Mouse (Mus musculus): ENCODE measurements around the gene Cntrl.
A peak's percentile ranks its signal among the peaks of the same experiment; 100 is the strongest.

The Cntrl gene

DNA sequence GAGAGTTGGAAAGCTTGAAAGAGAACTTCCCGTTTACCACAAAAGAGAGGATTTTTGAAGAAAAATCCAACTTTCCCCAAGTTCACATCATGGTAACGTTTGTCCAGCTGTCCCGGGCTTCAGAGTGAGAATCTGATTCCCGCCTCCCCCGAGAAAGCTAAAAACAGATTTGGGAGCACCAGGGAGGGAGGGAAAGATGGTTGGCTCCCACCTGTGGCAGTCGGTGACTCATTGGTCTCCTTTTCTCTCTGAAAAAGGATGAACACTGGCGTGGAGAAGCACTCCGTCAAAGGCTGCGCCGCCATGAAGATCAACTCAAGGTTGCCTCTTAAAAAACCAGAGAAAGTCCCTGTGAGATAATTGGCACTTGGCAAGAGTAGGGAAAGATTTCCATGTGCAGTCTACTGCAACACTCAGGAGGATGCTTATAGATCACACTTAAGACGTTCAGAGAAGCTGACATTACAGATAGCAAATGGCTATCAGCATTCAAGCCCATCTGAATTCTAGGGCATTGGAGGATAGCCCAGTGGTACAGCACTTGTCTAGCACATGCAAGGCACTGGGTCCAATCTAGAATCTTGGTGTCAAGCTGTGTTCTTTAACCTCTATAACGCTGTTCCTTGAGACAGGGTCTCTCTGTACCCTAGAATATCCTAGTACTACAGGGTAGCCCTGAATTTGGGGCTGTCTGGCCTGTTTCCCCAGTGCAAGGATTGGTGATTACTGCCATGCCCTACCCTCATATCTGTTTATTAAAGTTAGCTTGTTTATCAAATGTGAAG is 66.2 kb downstream of the Cntrl start:
- DNase-seq (ENCODE audit: low spot score) = no peak

GRCm38 (mm10) chr2:35178153-35178552 is 68.9 kb downstream of the Cntrl start:
- no peak for DNase-seq (ENCODE audit: low spot score)

DNA sequence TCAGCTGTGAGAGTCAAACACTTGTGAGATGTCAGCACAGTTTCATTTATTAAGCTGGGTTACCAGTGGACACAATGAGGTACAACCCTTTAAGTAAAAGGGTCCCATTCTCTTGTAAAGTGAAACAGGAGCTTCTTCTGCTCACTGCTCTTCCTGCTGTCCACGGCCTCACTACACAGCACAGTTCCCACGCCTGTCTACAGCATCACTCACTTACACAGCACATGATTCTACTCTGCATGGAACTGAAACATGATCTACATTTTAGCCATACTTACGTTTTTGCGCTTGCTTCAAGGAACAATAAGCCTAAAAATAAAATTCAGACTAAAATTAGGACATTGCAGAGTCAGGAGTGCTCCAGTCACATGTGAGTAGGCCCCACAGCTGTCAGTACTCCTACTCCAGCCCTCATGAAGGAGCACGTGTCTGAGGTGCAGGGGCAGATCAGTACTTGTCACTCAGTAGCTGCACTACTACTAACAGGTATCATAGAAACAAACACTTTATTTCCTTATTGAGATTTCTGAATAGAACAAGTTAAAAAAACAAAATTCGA is 73.9 kb downstream of the Cntrl start:
- DNase-seq (ENCODE audit: low spot score) = no peak

GRCm38 (mm10) chr2:35188929-35189328 is 79.6 kb downstream of the Cntrl start:
- DNase-seq (ENCODE audit: low spot score) = no peak

DNA sequence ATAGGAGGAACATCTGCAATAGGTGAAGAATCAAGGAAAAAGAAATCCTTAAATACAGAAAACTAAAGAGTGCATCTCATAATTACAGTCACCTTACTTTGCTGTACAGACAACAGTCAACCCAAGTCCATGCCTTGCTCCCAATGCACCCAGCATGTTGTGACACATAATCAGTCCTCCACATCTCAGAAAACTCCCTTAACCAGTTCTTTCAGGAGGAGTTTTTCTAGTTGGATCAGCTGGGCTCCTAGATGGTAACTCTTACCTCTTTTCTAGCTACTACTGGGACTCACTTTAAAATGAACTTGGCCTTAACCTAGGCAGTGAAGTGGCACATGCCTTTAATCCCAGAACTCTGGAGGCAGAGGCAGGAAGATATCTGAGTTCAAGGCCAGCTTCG is 84.7 kb downstream of the Cntrl start:
- DNase-seq (ENCODE audit: low spot score) = no peak

- no peak for DNase-seq (ENCODE audit: low spot score)
Observed at GRCm38 (mm10) chr2:35195626-35196544, 86.6 kb downstream of the Cntrl start.

DNA sequence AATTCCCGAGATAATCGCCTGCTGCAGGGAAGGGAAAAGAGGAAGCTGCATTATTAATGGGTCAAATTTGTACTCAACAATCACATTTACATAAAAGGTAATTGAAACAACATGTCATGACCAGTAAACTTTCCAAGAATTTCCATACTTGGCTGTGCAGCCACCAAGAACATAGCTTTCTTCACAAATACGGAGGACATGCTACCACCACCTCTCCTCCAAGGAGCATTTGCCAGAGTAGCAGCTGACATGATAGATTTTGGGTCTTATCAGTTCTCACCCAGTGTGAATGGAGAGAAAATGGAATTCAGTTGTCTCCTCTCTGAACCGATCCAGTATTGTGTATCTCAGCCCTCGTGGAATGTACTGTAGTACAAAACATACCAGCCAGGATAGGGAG is 90.2 kb downstream of the Cntrl start:
- peak; percentile 14 for DNase-seq (ENCODE audit: low spot score)

GRCm38 (mm10) chr2:35199971-35200897 is 90.9 kb downstream of the Cntrl start:
- DNase-seq (ENCODE audit: low spot score) = peak; percentile 45

GRCm38 (mm10) chr2:35200898-35201668 is 91.8 kb downstream of the Cntrl start, which contains the start of gene Rab14:
TSS of gene Rab14 (minus strand) at chr2:35201120.
- peak; percentile 100 for DNase-seq (ENCODE audit: low spot score)

DNA sequence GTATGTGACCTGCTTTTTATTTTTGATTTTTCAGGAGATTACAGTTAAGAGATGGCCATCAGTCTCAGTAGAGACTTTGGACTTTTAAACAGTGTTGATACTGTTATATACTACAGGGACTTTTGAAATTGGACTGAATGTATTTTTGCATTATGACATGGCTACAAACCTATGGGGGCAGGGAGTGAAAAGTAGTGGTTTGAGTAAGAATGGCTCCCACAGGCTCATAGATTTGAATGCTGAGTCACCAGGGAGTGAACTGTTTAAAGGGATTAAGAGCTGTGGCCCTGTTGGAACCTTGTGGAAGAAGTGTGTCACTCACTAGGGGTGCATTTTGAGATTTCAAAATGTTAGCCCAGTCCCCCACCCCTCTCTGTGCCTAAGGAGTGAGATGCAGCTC is 94.4 kb downstream of the Cntrl start:
- DNase-seq (ENCODE audit: low spot score) = no peak

- DNase-seq (ENCODE audit: low spot score) = no peak
Observed at GRCm38 (mm10) chr2:35206761-35207160, 97.5 kb downstream of the Cntrl start.

GRCm38 (mm10) chr2:35208054-35208453 is 98.8 kb downstream of the Cntrl start:
- no peak for DNase-seq (ENCODE audit: low spot score)

DNA sequence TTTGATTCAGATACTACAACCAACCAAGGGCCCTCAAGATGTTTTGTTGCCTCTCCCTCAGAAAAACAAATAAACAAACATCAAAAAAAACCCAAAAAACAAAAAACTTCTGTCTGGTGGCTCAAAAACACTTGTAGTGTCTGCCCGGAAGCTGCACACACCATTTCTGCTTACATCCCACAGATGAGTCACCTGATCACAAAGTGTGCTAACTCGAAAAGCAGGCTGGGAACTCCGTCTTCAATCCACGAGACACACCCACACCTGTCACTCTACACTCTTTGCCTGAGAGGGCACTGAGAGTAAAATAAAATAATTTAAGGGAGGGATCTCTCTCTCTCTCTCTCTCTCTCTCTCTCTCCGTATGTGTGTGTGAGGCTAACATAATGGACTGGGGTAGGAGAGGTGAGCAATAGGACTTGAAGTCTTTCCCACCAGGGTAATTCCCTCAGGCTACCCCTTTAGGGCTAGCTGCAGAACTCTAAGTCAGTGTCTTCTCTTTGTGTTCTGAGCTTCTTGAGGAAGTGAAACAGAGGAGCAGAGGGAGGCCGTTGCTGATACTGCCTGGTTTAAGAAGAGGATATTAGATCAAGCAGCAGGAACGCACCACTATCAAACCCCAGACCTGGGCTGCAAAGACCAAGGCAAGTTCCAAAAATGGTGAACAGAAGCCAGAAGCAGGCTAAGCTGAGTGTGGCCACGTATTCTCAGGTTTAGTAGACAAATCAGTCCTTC is 99.8 kb downstream of the Cntrl start:
- DNase-seq (ENCODE audit: low spot score) = no peak

DNA sequence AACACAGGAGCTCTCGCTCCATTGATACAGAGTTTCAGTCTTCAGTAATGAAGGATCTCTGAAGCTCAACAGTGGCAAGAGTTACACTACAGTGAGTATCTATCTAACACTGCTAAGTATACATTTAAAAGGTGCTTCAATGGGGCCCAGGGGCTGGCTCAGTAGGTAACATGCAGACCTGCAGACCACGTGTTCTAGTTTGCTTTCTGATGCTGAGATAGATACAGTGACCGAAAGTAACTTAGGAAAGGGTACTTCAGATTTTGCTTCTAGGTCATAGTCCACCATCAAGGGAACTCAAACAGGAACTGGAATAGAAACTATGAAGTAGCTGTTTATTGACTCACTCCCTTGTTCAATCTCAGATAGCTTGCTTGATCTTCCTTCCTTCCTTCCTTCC is 102.4 kb downstream of the Cntrl start:
- DNase-seq (ENCODE audit: low spot score) = no peak

DNA sequence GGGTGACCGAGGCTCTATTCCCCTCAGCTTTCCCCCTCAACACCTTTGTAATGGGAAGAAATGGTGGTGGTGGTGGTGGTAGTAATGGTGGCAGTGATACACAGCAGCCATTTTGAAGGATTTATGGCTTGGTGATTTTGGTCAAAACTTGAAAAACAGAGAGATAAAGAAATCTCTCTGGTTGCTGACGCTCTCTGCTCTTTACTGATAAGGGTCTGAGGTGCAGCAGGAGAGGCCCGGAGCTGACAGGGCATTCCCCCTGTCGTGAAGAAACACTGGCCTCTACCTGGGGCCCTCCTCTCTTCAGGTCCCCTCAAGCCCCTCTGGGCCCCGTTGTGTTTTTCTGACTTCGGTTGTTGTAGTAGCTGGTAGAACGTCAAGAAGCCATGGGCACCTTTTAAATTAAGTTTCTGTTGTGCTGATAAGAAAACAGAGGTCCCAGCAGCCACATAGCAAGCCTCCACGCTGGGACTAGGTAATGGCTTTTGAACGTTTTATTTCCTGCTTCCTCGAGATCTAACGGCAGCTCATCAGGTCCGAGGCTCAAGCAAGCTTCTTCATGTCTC is 104.1 kb downstream of the Cntrl start:
- DNase-seq (ENCODE audit: low spot score) = no peak

DNA sequence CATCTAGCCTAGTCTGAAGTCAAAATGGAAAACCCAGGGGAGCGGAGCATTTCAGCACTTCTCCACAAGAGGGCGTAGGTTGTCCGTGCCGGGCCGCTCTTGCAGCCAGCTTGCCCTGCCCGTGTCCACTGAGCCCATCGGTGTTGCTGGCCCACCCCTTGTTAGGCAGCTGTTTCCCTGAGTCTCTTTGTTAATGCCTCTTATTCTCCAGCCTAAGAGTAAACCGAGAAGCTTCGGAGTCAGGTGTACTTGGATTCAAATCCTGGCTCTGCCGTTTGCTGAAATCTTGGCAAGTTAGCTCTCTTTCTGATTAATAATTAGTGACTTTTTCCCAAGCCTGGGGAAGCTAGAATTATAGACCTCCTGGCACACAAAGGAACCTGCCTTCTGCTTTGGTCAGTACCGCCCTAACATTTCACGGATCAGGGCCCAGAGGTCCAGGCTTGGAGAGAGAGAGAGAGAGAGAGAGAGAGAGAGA is 105.6 kb downstream of the Cntrl start:
- peak; percentile 89 for DNase-seq (ENCODE audit: low spot score)

- peak; percentile 28 for DNase-seq (ENCODE audit: low spot score)
Observed at GRCm38 (mm10) chr2:35215363-35215762, 106.1 kb downstream of the Cntrl start.

DNA sequence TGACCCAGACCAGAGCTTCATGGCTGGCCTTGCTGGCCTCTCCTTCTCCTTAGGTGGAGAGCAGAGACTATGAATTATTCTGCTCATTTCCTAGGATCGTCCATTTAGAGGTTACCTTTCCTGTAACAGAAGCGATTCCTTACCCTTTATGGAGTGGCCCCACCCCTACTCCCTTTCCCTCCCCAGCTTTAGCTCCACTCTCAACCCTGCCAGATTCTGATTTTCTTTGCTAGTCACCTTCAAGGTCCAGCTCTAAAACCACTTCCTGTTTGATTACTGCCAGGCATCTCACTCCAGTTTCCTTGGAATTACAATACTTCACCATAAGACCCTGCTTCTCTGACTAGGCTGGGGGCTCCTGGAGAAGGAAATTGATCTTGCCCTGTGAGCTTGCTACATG is 107.4 kb downstream of the Cntrl start:
- DNase-seq (ENCODE audit: low spot score) = no peak

GRCm38 (mm10) chr2:35218736-35219135 is 109.4 kb downstream of the Cntrl start:
- no peak for DNase-seq (ENCODE audit: low spot score)

Data from embryo, embryonic 10 days (tissue).